Mouse (Mus musculus) embryonic stem cell, embryonic (primary cell): ENCODE measurements around the gene Lix1l.

Experiments
- CTCF ChIA-PET, 4 experiments: fragments of 300-600 bp in 2 of 4; fragments of 350-600 bp in 2 of 4; sonication (Branson Sonifier 250); formaldehyde crosslinking; loops; one replicate each; lab custom pipeline; 2022; ENCODE audit warnings: inconsistent platforms in 2 of 4; lab: Charles Lee
- POLR2A ChIA-PET, 4 experiments: fragments of 300-600 bp in 2 of 4; fragments of 350-600 bp in 2 of 4; sonication (Branson Sonifier 250); formaldehyde crosslinking; loops; one replicate each; lab custom pipeline; 2022; ENCODE audit warnings: antibody characterized with exemption in 4 of 4, inconsistent platforms in 1 of 4; lab: Charles Lee

Lix1l gene

GRCm38 (mm10) chr3:96560881-96561668, 39.9 kb upstream of the Lix1l start:
- ChIA-PET CTCF (interaction anchor here in 3 of 4 experiments (1.1 to 3.0 kb wide), 7 partner anchors 10 to 132 kb away, joined by 3 to 24 read pairs (median 6); partner anchors contain the start of genes Gm16253 (in 1 of the 3) and Polr3gl (in 1 of the 3)), POLR2A (interaction anchor here in 3 of 4 experiments (0.6 to 26.7 kb wide), 43 partner anchors 2 to 702 kb away, joined by 3 to 969 read pairs (median 6); partner anchors contain the start of genes Gm16253 (in 3 of the 3), Rbm8a (in 3 of the 3), Lix1l (in 2 of the 3) and Polr3gl (in 2 of the 3))

- ChIA-PET CTCF (interaction anchor here in 3 of 4 experiments (1.2 to 3.0 kb wide), 8 partner anchors 11 to 32 kb away, joined by 3 to 24 read pairs (median 5); partner anchors contain the start of genes Polr3gl (in 2 of the 3) and Gm16253 (in 1 of the 3)), POLR2A (interaction anchor here in 3 of 4 experiments (0.5 to 26.7 kb wide), 54 partner anchors 3 to 312 kb away, joined by 3 to 969 read pairs (median 4); partner anchors contain the start of genes Gm16253 (in 3 of the 3), Lix1l (in 3 of the 3), Polr3gl (in 3 of the 3) and Rbm8a (in 3 of the 3))
These were observed 38.8 kb upstream of the Lix1l start for GRCm38 (mm10) chr3:96561946-96562681.

GRCm38 (mm10) chr3:96563267-96563666, 37.7 kb upstream of the Lix1l start:
- ChIA-PET POLR2A (interaction anchor here in 3 of 4 experiments (0.7 to 26.7 kb wide), 18 partner anchors 4 to 133 kb away, joined by 3 to 969 read pairs (median 6); partner anchors contain the start of genes Gm16253 (in 3 of the 3), Rbm8a (in 3 of the 3), Gm42957 (in 1 of the 3) and Lix1l (in 1 of the 3)), CTCF (interaction anchor here in 3 of 4 experiments (1.3 to 3.0 kb wide), 6 partner anchors 13 to 31 kb away, joined by 3 to 24 read pairs (median 8); partner anchors contain the start of gene Polr3gl (in 1 of the 3))

- ChIA-PET POLR2A (interaction anchor here in 3 of 4 experiments (0.7 to 26.7 kb wide), 19 partner anchors 5 to 345 kb away, joined by 3 to 969 read pairs (median 6); partner anchors contain the start of genes Gm16253 (in 3 of the 3), Rbm8a (in 3 of the 3), Bola1 (in 1 of the 3) and Hist2h2ab (in 1 of the 3)), CTCF (interaction anchor here (0.7 to 3.0 kb wide), 7 partner anchors 13 to 81 kb away, joined by 3 to 15 read pairs (median 5); partner anchors contain the start of genes Gm16253 (in 2 of the 4) and Itga10 (in 1 of the 4))
These were observed 36.9 kb upstream of the Lix1l start for GRCm38 (mm10) chr3:96563911-96564632.

DNA sequence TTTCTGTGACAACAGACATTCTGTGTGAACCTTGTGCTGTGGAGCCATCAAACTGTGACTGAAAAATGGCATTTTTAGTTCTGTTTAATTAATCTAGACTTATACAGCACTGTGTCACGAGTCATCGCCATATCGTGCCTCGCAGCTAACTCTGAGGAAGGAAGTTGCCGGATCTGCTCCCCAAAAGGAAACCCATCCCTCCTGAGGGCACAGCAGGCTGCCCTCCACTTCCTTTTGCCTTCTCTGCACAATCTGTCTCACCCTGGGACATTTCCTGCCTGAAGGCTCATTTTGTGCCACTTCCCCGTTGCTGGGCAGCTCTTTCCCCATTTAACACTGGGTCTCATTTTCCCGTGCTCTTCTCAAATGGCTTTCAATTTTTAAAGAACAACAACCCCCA, 36.3 kb upstream of the Lix1l start:
- POLR2A ChIA-PET = interaction anchor here in 3 of 4 experiments (0.5 to 26.7 kb wide), 28 partner anchors 6 to 1536 kb away, joined by 3 to 969 read pairs (median 3); partner anchors contain the start of genes Gm16253 (in 3 of the 3), Rbm8a (in 3 of the 3), Bola1 (in 1 of the 3) and Hist2h2ab (in 1 of the 3)
- CTCF ChIA-PET = interaction anchor here (0.6 to 2.5 kb wide), 12 partner anchors 12 to 1046 kb away, joined by 3 to 15 read pairs (median 4); partner anchors contain the start of genes Gm16253 (in 2 of the 4) and Itga10 (in 1 of the 4)

DNA sequence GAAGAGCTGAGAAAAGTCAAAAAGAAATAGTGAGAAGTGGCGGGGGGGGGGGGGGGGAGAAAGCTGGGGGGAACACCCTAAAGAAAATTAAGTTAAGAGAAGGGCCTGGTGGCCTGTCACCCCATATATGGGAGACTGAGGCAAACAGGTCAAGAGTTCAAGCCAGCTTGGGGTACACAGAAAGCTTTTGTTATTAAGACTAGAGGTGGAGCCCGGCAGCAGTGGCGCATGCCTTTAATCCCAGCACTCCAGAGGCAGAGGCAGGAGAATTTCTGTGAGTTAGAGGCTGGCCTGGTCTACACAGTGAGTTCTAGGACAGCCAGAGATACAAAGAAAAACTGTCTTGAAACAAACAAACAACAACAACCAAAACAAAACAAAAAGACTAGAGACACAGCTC, 35.8 kb upstream of the Lix1l start:
- ChIA-PET POLR2A (interaction anchor here (0.5 to 26.7 kb wide), 32 partner anchors 6 to 1774 kb away, joined by 3 to 969 read pairs (median 3); partner anchors contain the start of genes Gm16253 (in 3 of the 4), Rbm8a (in 3 of the 4), Bola1 (in 1 of the 4) and Hist2h2ab (in 1 of the 4)), CTCF (interaction anchor here (0.6 to 2.5 kb wide), 10 partner anchors 12 to 1045 kb away, joined by 3 to 15 read pairs (median 5); partner anchors contain the start of genes Gm16253 (in 2 of the 4) and Itga10 (in 1 of the 4))

GRCm38 (mm10) chr3:96566661-96567450, 34.1 kb upstream of the Lix1l start:
- ChIA-PET POLR2A (interaction anchor here in 3 of 4 experiments (0.6 to 26.7 kb wide), 14 partner anchors 5 to 130 kb away, joined by 3 to 969 read pairs (median 6); partner anchors contain the start of genes Gm16253 (in 3 of the 3), Txnip (in 3 of the 3), Rbm8a (in 2 of the 3) and Pias3 (in 1 of the 3)), CTCF (interaction anchor here in 3 of 4 experiments (0.6 to 1.3 kb wide), 3 partner anchors 14 to 27 kb away, joined by 4 to 9 read pairs (median 4); partner anchors contain the start of gene Polr3gl (in 1 of the 3))

DNA sequence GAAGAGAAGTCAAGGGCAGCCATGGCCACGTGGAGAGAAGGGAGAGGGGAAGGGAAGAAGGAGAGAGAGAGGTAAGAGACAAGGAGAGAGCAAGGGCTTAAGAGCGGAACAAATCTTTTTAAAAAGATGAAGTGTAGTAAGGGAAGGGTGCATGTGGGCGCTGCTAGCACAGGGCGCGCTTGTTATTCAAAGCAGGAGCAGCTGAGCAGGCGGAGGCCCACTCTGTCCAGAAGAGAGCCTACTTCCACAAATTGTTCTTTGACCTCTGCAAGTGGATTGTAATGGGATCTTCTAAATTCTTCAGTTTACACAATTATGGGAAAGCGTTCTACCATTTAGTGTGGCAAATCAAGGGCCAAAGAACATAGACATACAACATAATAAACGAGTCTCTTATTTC, 32.3 kb upstream of the Lix1l start:
- ChIA-PET CTCF (interaction anchor here in 1 of 4 experiments (1.1 kb wide), 1 partner anchor 13 kb away, joined by 4 read pairs; no protein-coding TSS in a partner anchor), POLR2A (interaction anchor here in 3 of 4 experiments (1.2 to 26.7 kb wide), 7 partner anchors 3 to 155 kb away, joined by 3 to 969 read pairs (median 5); partner anchors contain the start of genes Gm16253 (in 3 of the 3) and Txnip (in 2 of the 3))

GRCm38 (mm10) chr3:96569506-96569905, 31.4 kb upstream of the Lix1l start:
- ChIA-PET CTCF (interaction anchor here in 2 of 4 experiments (0.6 to 2.1 kb wide), 8 partner anchors 11 to 291 kb away, joined by 3 to 13 read pairs (median 3); partner anchors contain the start of genes Polr3gl (in 2 of the 2) and Ankrd34a (in 1 of the 2)), POLR2A (interaction anchor here (0.9 to 26.7 kb wide), 24 partner anchors 2 to 156 kb away, joined by 3 to 969 read pairs (median 6); partner anchors contain the start of genes Txnip (in 4 of the 4), Polr3gl (in 3 of the 4), Gm16253 (in 1 of the 4) and Gm42957 (in 1 of the 4))

GRCm38 (mm10) chr3:96569966-96570605, 30.9 kb upstream of the Lix1l start:
- POLR2A ChIA-PET = interaction anchor here (0.6 to 26.7 kb wide), 29 partner anchors 1 to 242 kb away, joined by 3 to 969 read pairs (median 5); partner anchors contain the start of genes Txnip (in 4 of the 4), Polr3gl (in 3 of the 4), Rbm8a (in 3 of the 4) and Gm16253 (in 1 of the 4)
- CTCF ChIA-PET = interaction anchor here (0.6 to 2.1 kb wide), 13 partner anchors 10 to 292 kb away, joined by 3 to 13 read pairs (median 3); partner anchors contain the start of genes Polr3gl (in 2 of the 4), Ankrd34a (in 1 of the 4) and Txnip (in 1 of the 4)

DNA sequence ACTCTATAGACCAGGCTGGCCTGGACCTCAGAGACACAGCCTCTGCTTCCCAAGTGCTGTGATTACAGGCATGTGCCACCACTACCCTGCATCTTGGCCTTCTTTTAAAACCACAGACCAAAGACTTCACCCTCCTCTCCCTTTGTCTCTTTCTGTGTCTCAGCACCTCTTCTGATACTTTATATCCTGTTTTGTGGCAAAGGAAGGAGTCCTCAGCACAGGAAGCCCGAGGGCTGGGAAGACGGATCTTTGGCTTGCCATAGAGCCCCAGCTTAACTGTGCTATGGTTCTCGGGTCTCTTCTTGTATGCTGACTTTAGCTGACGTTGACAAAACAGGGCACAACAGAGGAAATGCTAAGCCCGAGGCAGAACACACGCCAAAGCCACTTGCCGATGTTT, 30.3 kb upstream of the Lix1l start:
- ChIA-PET POLR2A (interaction anchor here (0.6 to 26.7 kb wide), 31 partner anchors 1 to 242 kb away, joined by 3 to 969 read pairs (median 5); partner anchors contain the start of genes Txnip (in 4 of the 4), Rbm8a (in 3 of the 4), Polr3gl (in 2 of the 4) and Gm16253 (in 1 of the 4)), CTCF (interaction anchor here in 3 of 4 experiments (0.7 to 2.1 kb wide), 9 partner anchors 10 to 148 kb away, joined by 3 to 13 read pairs (median 4); partner anchors contain the start of gene Polr3gl (in 1 of the 3))

DNA sequence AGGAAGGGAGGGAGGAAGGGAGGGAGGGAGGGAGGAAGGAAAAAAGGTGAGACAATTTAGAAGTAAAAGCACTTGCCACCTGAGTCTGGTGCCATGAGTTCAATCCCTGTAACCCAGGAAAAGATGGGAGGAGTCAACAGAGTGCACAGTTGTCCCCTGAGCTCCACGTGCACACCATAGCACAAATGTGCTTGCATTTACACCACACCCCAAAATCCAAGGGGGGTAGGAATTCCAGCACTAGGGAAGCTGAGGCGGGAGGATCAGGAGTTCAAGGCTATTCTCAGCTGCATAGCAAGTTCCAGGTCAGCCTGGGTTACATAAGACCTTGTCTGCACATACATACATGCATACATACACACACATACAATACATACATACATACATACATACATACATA, 29.6 kb upstream of the Lix1l start:
- POLR2A ChIA-PET = interaction anchor here in 3 of 4 experiments (0.5 to 26.7 kb wide), 27 partner anchors 0 to 243 kb away, joined by 3 to 969 read pairs (median 4); partner anchors contain the start of genes Rbm8a (in 3 of the 3), Polr3gl (in 2 of the 3), Txnip (in 2 of the 3) and Gm16253 (in 1 of the 3)
- CTCF ChIA-PET = interaction anchor here in 1 of 4 experiments (0.6 to 2.1 kb wide), 3 partner anchors 9 to 131 kb away, joined by 4 to 13 read pairs (median 4); no protein-coding TSS in a partner anchor

DNA sequence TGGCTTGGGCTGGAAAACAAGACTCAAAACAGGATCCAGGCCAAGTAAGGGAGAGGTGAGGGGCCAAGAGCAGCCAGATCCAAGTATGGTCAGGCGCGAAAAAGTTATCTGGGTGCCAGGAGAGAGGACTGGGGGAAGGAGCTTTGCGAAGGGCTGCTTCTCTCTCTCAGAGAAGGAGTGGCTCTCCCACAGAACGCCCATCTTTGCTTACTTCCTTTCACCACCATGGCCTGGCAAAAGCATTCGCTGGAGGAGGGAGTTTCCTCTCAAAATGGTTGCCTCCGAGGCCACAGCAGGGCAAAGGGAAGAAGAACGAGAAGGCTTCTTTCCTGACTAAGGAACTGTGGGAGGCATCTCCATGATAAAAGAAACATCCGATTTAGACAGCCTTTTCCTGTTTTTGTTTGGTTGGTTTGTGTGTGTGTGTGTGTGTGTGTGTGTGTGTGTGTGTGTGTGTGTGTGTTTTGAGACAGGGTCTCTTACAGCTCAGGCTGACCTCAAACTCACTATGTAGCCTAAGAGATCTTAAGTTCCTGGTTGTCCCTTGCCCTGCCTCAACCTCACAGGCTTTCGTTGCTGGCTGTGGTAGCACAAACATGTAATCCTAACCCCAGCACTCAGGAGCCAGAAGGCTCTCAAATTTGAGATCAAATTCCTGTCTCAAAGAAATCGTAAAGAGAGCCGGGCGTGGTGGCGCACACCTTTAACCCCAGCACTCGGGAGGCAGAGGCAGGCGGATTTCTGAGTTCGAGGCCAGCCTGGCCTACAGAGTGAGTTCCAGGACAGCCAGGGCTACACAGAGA, 28.9 kb upstream of the Lix1l start:
- CTCF ChIA-PET = interaction anchor here in 2 of 4 experiments (0.6 kb wide), 2 partner anchors 39 to 131 kb away, joined by 4 to 5 read pairs; no protein-coding TSS in a partner anchor
- POLR2A ChIA-PET = interaction anchor here in 3 of 4 experiments (0.6 to 26.7 kb wide), 25 partner anchors 1 to 244 kb away, joined by 3 to 969 read pairs (median 4); partner anchors contain the start of genes Txnip (in 3 of the 3), Rbm8a (in 2 of the 3), Gm16253 (in 1 of the 3) and Lix1l (in 1 of the 3)
